Mouse (Mus musculus) cerebellum, postnatal 4 days (tissue): ENCODE results near the gene Taar2.

Experiments used
- DNase-seq, 2 experiments: peaks; one replicate each; pipeline ENCODE4 v3.0.0; 2022; ENCODE audit warnings: low spot score in 2 of 2, mixed read lengths in 1 of 2

The Taar2 gene

DNA sequence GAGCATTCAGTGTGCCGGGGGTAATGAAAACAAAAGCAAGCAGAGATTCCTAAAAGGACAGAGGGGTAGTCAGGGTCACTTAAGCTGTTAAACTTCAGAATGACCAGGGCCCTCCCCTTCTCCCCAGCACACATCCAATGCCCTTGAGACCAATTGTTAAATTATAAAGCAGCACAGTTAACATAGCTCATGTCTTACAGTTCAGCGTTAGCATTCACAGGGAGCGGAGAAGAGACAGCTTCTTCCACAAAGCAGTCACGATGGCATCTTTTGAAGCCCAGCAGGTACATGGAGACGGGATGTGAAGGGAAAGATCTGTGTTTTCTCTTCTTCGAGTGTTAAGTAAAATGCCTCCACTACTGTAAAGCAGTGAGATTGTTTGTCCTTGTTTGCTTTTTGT lies at the start of gene Taar2:
Gene Taar2, plus strand, starts transcription at position 261 of the 400 bp plus-strand sequence.
- DNase-seq: no peak

DNA sequence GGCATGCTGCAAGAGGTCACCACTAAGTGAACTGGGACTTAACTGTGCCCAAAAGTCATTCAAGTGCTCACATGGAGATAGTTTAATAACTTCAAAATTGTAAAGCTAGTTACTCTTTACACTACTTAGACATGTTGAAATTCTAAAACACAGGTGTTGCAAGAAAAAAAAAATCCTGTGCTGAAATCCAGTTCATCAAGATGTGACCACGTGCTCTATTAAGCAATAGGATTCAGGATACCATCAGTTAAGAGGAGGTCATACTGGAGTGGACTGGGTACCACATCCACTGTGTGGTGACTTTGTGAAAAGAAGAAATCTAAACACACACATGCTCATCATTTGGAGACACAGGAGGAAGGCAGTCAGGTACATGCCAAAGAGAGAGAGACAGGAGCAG lies 45.4 kb upstream of the Taar2 start:
- no peak for DNase-seq

DNA sequence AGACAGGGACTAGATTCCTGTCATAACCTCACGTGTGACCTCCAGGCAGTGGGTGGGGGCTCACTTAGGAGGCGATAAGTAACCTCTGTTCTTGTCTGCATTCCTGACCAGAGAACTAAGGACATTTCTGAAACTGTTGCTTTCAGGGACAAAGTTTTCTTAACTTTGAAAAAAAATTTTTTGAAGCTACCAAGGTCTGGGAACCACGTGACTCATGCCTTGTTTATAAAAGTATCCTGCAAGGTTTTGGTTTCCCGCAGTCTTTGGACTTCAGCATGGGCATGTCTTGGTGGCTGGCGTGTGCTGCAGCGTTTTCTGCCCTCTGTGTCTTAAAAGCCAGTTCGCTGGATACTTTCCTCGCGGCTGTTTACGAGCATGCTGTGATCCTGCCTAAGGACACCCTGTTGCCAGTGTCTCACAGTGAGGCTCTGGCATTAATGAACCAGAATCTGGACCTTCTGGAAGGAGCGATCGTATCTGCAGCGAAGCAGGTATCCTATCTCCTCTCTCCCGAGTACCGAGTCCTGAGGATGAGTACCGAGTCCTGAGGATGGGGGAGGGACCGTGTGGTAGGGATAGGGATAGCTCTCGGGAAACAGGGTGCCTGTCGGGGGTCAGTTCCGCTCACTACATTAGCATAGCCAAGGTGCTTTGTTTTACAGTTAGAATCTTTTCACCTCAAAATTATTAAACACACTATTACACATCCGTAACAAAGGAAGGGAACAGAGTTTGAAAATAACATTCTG lies 43.6 kb upstream of the Taar2 start, which contains the start of gene Vnn1:
Gene Vnn1, plus strand, starts transcription at position 88 of the 749 bp plus-strand sequence.
- DNase-seq: no peak

DNA sequence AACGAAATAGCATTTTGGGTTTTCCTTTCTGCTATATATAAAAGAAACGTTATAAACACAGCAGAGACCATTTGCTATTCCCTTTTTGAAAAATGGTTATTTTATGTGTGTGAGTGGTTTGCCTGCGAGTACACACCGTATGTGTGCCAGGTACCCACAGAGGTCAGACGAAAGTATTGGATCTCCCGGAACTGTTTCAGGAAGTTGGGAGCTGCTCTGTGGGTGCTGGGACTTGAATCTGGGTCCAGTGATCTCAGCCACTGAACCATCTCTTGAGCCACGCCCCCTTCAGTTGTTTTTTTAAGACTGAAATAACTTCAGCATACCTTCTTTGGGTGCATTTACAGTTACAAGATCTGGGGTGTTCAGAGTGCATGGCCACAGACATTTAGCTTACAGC lies 43.0 kb upstream of the Taar2 start:
- DNase-seq: no peak

DNA sequence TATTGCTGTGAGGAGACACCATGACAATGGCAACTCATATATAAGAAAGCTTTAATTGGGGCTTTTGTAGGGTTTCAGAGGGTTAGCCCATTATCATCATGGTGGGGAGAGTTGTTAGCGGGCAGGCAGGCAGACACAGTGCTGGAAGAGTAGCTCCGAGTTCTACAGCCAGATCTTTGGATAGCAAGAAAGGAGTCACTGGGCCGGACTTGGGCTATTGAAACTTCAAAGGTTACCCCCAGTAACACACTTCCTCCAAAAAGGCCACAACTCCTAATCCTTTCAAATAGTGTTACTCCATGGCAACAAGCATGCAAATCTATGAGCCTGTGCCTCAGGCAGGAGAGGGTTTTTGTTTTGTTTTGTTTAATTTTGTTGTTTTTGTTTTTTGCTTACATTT lies 37.3 kb upstream of the Taar2 start:
- DNase-seq: no peak

DNA sequence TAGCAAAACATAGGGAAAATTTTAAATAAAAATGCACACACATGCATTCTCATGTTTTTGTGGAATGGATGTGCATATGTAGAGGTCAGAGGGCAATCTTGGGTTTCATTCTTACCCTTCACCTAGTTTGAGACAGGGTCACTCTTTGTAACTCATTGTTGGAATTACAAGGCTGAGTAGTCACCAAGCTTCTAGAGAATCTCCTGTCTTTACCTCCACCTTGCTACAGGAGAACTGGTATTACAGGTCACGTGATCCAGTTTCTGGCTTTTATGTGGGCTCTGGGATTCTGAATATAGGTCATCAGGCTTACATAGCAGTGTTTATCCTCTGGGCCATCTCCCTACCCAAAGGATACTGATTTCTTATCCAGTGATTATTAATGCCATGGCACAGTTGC lies 32.7 kb upstream of the Taar2 start:
- no peak for DNase-seq

DNA sequence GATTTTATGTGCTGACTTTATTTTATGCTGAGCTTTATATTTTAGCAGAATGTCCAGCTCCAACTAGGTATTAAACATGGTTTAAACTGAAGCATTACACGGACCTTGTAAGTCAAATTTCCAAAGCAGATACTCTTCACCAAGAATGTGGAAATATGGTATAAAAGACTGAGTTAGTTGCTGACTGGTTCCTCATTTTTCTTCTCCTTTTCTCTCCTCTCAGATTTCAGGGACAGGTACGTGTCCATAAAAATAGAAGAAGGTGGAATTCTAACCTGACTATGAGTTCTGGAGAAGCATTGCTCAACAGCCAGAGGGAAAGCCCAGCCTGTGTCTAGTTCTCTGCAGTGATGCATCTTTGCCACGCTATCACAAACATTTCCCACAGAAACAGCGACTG lies 18.3 kb upstream of the Taar2 start, which contains the start of gene Taar1:
Gene Taar1, plus strand, starts transcription at position 301 of the 400 bp plus-strand sequence.
- no peak for DNase-seq

DNA sequence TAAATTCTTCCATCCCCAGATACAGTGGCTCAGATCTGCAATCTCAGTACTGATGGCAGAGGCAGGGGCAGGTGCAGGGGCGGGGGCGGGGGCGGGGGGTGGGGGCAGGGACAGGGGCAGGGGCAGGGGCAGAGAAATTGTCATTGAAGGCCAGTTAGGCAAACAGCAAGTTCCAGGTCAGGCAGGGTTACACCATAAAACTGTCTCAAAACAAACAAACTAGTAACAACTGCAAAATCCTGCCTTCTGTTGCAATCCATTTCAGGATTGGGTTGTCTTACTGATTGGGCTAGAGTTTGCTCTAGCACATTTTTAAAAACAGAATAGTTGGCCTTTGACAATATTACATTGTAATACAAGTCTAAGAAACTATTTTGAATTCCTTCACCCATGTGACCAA lies 15.9 kb upstream of the Taar2 start:
- no peak for DNase-seq

DNA sequence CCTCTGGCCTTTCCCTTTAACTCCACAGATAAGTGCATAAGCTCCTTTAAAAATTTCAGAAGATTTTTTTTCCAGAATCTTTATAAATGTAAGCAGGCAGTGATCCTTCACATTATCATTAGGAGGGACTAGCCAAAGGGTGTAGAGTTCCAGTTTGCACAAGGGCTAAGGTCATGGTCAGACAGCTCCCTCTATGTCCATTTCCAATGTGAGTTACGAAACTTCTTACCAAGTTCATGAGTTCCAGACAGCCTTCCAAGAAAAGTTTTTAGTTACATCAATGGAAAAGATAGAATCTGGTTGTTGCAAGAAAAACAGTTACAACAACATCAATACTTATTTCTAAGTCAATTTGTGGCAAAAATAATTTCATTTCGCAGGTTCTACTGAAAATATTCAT lies 14.4 kb upstream of the Taar2 start:
- DNase-seq: no peak

DNA sequence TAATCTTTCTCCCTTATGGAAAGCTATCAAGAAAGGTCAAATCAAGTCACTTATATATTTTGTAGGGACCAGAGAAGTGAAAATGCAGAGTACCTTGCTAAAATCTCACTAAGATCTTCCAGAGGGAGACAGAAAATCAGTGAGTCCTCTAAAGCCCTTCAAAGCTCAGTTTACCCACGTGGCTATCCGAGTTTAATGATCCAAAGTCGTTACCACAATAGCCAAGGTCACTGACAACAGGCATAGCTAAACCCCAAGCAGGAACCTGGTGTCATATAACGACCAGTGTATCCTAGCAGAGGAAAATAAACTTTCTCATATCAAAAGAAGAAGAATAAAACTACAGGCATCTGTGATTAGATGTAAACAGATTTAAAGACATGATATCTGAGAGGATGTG lies 759 bp upstream of the Taar2 start:
- DNase-seq: no peak

DNA sequence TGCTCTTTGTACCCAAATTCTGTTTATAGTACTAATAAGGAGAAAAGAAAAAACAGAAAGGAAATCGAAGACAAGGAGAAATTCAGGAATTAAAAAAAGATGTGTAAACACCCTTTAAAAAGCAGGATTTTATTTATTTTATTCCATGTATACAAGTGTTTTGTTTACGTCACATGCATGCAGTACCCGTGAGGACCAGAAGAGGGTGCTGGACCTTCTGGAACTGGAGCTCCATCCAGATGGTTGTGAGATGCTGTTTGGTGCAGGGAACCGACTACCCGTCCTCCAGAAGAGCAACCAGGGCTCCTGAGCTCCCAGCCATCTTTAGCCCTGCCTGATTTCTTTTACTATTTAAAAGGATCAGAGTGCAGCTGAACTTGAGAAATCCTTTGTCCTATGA lies 4.1 kb downstream of the Taar2 start:
- no peak for DNase-seq

DNA sequence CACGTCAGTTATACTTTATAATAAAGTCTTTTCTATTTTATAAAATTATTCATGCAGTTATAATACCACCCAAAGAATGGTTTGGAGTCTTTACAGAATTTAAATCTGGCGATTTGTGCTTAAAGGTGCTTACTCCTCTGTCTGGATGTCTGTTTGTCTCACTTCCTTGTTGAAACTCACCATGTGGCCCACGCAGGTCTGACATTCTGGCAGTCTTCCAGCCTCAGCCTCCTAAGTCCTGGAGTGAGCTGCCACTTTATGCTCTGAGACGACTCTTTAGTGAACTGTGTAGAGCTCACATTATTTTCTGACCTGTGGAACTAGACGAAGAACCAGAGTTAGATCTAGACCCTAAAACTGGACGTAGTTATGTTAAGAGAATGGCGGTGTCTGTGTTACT lies 9.7 kb downstream of the Taar2 start:
- DNase-seq: no peak

DNA sequence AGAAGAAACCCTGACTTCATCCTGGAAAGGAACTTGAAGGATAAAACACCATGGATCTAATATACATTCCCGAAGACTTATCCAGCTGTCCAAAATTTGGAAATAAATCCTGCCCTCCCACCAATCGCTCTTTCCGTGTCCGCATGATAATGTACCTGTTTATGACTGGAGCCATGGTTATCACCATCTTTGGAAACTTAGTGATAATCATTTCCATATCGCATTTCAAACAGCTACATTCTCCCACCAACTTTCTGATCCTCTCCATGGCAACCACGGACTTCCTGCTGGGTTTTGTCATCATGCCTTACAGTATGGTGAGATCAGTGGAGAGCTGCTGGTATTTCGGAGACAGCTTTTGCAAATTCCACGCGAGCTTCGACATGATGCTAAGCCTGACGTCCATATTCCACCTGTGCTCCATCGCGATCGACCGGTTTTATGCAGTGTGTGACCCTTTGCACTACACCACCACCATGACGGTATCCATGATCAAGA lies 11.2 kb downstream of the Taar2 start, which contains the start of gene Taar3:
Gene Taar3, plus strand, starts transcription at position 51 of the 498 bp plus-strand sequence.
- DNase-seq: no peak

DNA sequence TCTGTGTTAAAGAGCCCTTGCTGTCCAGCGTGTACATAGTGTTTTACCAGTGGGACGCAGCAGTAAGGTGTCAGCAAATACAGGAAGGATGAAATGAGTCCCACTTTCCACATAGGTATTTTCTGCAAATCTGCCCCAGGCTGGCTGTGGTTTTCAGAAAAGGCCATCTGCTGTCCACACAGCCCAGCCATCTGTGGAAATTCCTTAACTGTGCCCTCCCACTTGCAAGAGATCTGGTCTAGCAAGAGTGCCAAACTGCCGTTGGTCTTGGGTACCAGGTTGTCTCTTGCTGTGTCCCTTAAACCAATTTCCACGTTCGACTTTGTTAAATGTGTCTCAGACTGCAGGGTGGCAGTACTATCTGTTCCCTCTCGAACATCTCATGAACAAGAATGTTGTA lies 13.3 kb downstream of the Taar2 start:
- DNase-seq: peak in 1 of 2 experiments; percentile 10

DNA sequence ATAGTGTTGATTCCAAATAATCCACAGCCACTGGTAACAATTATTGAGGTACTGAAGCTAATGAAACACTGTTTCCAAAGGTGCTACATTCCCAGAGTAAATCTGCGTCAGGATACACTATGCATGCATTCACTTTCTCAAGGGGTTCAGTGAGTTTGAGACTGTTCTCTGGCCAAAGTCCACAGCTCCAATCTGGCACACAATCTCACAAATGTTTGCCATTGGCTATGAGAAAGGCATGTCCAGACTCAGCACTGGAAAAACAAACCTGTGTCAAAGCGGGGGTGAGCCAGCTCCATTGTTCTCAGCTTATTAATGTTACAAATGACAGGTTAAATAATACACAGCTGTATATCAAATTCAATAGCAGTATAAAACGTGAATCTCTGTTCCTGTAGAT lies 20.7 kb downstream of the Taar2 start:
- DNase-seq: no peak

DNA sequence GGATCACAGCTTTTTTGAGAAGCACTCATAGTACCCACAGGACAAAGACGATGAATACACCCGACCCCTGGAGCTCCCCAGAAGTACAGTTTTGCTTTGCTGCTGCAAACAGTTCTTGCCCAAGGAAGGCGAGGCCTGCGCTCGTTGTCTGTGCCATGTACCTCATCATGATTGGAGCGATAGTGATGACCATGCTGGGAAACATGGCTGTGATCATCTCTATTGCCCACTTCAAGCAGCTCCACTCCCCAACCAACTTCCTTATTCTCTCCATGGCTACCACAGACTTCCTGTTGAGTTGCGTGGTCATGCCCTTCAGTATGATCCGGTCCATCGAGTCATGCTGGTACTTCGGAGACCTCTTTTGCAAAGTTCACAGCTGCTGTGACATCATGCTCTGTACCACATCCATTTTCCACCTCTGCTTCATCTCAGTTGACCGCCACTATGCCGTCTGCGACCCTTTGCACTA lies 22.1 kb downstream of the Taar2 start, which contains the start of gene Taar4:
Gene Taar4, plus strand, starts transcription at position 51 of the 472 bp plus-strand sequence.
- no peak for DNase-seq

DNA sequence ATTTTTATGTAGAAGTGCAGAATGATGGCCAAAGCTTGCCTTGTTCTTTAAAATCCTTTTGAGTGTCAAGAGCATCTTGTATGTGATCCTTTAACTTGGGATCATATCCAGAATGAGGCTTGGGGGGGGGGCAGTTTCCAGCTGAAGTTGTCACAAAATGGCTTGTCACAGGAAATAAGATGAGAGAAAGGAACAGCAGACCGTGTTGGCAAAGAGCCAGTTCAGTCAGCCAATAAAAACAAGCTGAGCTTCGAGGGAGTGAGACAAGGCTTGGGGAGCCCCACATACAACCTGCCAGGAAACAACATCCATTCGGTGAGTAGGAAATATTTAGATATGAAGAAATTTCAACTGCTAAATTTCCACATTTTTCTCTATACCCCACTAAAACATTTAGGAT lies 25.1 kb downstream of the Taar2 start:
- DNase-seq: peak; percentile 21 to 59

DNA sequence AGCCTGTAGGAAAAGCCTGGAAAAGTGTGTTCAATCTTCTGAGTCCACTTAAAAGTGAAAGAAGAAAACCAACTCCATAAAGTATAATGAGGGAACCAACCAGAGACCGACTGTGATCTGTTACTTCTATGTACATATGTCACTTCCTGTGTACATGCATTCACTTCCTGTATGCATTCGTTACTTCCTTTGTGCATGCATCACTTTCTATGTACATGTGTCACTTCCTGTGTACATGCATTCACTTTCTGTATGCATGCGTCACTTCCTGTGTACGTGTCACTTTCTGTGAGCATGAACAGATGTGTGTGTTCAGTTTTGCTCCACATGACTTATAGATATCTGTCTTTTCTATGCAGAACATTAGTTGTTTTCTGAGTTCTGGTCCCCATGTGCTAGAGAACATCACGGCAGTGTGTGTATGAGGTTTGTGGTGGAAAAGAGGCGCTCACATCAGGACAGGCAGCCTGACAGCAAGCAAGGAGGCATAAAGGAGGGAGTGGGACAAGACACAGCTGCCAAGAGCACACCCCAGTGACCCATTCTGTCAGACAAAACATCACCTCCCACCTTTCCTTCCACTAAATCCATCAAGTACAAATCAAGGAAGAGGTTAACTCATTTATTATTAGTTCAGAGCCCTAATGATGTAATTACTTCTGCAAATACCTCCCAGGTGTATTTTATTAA lies 26.7 kb downstream of the Taar2 start:
- no peak for DNase-seq

DNA sequence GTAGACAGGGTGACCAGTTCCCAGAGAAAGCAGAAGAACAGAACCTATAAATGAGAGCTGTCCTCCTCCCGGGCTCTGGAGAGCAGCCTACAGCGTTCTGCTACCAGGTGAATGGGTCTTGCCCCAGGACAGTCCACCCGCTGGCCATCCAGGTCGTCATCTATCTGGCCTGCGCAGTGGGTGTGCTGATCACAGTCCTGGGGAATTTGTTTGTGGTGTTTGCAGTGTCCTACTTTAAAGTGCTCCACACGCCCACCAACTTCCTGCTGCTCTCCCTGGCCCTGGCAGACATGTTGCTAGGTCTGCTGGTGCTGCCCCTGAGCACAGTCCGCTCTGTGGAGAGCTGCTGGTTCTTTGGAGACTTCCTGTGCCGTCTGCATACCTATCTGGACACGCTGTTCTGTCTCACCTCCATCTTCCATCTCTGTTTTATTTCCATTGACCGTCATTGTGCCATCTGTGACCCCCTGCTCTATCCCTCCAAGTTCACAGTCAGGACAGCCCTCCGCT lies 32.3 kb downstream of the Taar2 start, which contains the start of gene Taar5:
Gene Taar5, plus strand, starts transcription at position 51 of the 510 bp plus-strand sequence.
- DNase-seq: no peak

DNA sequence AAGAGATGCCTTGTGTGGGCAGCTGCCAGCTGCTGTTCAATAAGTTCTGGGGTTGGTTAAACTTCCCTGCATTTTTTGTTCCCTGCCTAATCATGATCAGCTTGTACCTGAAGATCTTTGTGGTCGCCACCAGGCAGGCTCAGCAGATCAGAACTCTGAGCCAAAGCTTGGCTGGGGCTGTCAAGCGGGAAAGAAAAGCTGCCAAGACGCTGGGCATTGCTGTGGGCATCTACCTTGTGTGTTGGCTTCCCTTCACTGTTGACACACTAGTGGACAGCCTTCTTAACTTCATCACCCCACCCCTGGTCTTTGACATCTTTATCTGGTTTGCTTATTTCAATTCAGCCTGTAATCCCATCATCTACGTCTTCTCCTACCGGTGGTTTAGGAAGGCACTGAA lies 32.9 kb downstream of the Taar2 start:
- no peak for DNase-seq

DNA sequence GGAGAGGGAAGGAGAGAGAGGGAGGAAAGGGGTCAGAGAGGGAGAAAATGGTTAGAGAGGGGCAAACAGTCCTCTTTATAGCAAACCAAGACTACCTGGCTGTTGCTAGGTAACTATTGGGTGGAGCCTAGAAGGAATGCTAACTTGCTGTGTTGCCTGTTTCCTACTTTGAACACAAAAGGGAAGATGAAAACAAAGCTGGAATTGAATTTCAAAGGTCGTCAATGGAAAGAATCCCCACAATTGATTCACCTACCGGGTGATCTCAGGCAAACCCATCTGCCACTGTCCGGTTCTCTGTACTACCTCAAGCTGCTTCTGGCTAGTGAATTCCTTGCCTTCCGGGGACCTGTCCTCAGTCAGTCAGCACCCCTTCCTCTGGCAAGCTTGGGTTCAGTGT lies 39.6 kb downstream of the Taar2 start:
- no peak for DNase-seq

DNA sequence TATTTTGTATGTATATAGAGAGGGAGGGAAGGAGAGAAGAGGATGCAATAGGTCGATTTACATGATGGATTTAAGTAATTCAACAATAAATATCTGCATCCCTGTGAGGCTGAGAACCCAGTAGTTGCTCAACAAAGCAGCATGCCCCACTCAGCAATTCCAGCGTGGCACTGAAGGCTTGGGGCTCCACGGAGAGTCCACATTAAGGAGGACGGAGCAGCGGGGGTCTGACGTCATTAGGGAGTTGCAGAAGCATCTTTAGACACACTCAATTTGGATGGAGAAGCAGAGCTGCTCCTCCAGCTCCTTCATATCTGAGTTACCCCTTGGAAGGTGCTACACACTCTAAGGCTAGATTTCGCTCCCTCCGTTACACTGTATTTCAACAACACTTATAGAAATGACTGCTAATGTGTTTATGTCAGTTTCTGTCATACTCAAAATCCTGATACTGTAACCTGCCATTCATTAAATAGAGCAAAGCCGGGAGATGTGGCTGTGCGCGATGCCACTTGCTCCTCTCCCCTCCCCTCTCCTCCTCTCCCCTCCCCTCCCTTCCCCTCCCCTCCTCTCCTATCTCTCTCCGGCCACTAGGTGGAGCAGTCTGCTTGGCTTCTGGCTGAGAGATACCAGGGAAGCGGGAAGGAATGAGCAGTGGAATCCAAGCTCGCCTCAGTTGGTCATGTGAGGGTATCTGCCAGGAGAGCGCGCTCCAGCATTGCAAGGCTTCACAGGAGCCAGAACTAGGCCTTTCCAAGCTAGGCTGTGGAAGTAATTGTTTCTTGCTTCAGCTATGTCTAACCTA lies 40.7 kb downstream of the Taar2 start:
- peak; percentile 45 to 69 for DNase-seq
